Mouse (Mus musculus) CH12.LX (cell line): ENCODE results near the gene Notch3. TPM values are rescaled to one million over a fixed set of nuclear protein-coding genes. Genes with fewer than 3 reads are reported as not detected.

ENCODE experiments used
- DNase-seq: peaks from one replicate; pipeline ENCODE4 v3.0.0-alpha.2; 2013; ENCODE audit errors: extremely low read depth
- H3K27ac ChIP-seq: 2 replicates; pipeline ENCODE4 v1.5.1; 2012; ENCODE audit warnings: low read depth, mild to moderate bottlenecking, control low read depth, moderate library complexity; ENCODE audit not compliant: insufficient read depth
- H3K27me3 ChIP-seq: replicated peaks from 2 replicates; pipeline ENCODE3; 2012; ENCODE audit warnings: inconsistent platforms
- H3K36me3 ChIP-seq, 2 experiments: replicated peaks in 1 of 2; 2 replicates each; pipeline versions ENCODE3 to v1.6.1; 2012; ENCODE audit warnings: inconsistent platforms in 1 of 2, low read length in 1 of 2, mild to moderate bottlenecking in 1 of 2, mixed read lengths in 1 of 2, moderate library complexity in 1 of 2; ENCODE audit not compliant: control insufficient read depth in 1 of 2, insufficient read depth in 1 of 2
- H3K4me1 ChIP-seq, 2 experiments: 2 replicates each; pipeline ENCODE4 v1.6.1; 2012; ENCODE audit warnings: inconsistent platforms in 1 of 2, moderate library complexity in 1 of 2; ENCODE audit not compliant: insufficient read depth in 2 of 2, control insufficient read depth in 1 of 2
- H3K4me2 ChIP-seq: 2 replicates; pipeline ENCODE4 v1.6.1; 2012; ENCODE audit warnings: low read depth, mild to moderate bottlenecking, control low read depth; ENCODE audit not compliant: poor library complexity, insufficient read depth, severe bottlenecking
- H3K4me3 ChIP-seq, 3 experiments: fragments of 150-350 bp in 1 of 3; sonication (generic) in 1 of 3; replicated peaks in 1 of 3; 2 replicates each; pipeline versions ENCODE3 to v1.5.1; 2011 to 2012; ENCODE audit warnings: low read depth in 2 of 3, low read length in 2 of 3, mild to moderate bottlenecking in 2 of 3, moderate library complexity in 2 of 3, control low read depth in 1 of 3, improper control_type of control experiment in 1 of 3, inconsistent platforms in 1 of 3, mixed read lengths in 1 of 3; ENCODE audit not compliant: poor library complexity in 1 of 3
- H3K79me2 ChIP-seq: replicated peaks from 2 replicates; pipeline ENCODE4 v1.6.1; 2012; ENCODE audit warnings: mild to moderate bottlenecking, moderate library complexity; ENCODE audit not compliant: control insufficient read depth, poor library complexity, insufficient read depth, severe bottlenecking; ENCODE audit errors: extremely low read depth
- H3K9ac ChIP-seq: 2 replicates; pipeline ENCODE4 v1.6.1; 2012; ENCODE audit warnings: low read depth, mild to moderate bottlenecking, control low read depth, moderate library complexity; ENCODE audit not compliant: insufficient read depth
- H3K9me3 ChIP-seq: replicated peaks from 2 replicates; pipeline ENCODE3; 2012; ENCODE audit warnings: low read length, inconsistent platforms, mixed read lengths
- BHLHE40 ChIP-seq: IDR thresholded peaks from 2 replicates; pipeline ENCODE4 v1.6.1; 2011; ENCODE audit warnings: mild to moderate bottlenecking, low read depth, low read length, improper control_type of control experiment
- CHD2 ChIP-seq: IDR thresholded peaks from 2 replicates; pipeline ENCODE4 v1.6.1; 2011; ENCODE audit warnings: low read length, improper control_type of control experiment
- CTCF ChIP-seq, 2 experiments: IDR thresholded peaks in 1 of 2; conservative IDR thresholded peaks in 1 of 2; 2 replicates each; pipeline ENCODE4 v1.5.1; 2011 to 2012; ENCODE audit warnings: low read depth in 2 of 2, low read length in 2 of 2, improper control_type of control experiment in 1 of 2, inconsistent platforms in 1 of 2, mild to moderate bottlenecking in 1 of 2, moderate library complexity in 1 of 2
- EP300 ChIP-seq: IDR thresholded peaks from 2 replicates; pipeline ENCODE4 v1.6.1; 2011; ENCODE audit warnings: low read length, improper control_type of control experiment
- ETS1 ChIP-seq: conservative IDR thresholded peaks from 2 replicates; pipeline ENCODE4 v1.6.1; 2012; ENCODE audit warnings: low read depth, mild to moderate bottlenecking, inconsistent platforms, low read length, improper control_type of control experiment, moderate library complexity
- JUN ChIP-seq: IDR thresholded peaks from 2 replicates; pipeline ENCODE4 v1.6.1; 2011; ENCODE audit warnings: low read depth, mild to moderate bottlenecking, low read length, improper control_type of control experiment, moderate library complexity; ENCODE audit not compliant: insufficient read depth
- JUND ChIP-seq: conservative IDR thresholded peaks from 2 replicates; pipeline ENCODE4 v1.6.1; 2011; ENCODE audit warnings: low read depth, low read length, improper control_type of control experiment
- KAT2A ChIP-seq: IDR thresholded peaks from 2 replicates; pipeline ENCODE4 v1.6.1; 2012; ENCODE audit warnings: low read length, improper control_type of control experiment, inconsistent platforms; ENCODE audit not compliant: insufficient replicate concordance
- MAFK ChIP-seq: IDR thresholded peaks from 2 replicates; pipeline ENCODE4 v1.6.1; 2011; ENCODE audit warnings: low read length, improper control_type of control experiment; ENCODE audit not compliant: insufficient replicate concordance
- MYC ChIP-seq: IDR thresholded peaks from 2 replicates; pipeline ENCODE4 v1.6.1; 2011; ENCODE audit warnings: low read depth, mild to moderate bottlenecking, improper control_type of control experiment, low read length
- NRF1 ChIP-seq: IDR thresholded peaks from 2 replicates; pipeline ENCODE4 v1.6.1; 2014; ENCODE audit warnings: low read depth, mild to moderate bottlenecking, inconsistent platforms, low read length, improper control_type of control experiment, moderate library complexity
- PAX5 ChIP-seq: IDR thresholded peaks from 2 replicates; pipeline ENCODE4 v1.6.1; 2012; ENCODE audit warnings: low read length, inconsistent platforms, mixed read lengths
- RAD21 ChIP-seq: IDR thresholded peaks from 2 replicates; pipeline ENCODE4 v1.6.1; 2011; ENCODE audit warnings: low read depth, mild to moderate bottlenecking, low read length, improper control_type of control experiment, moderate library complexity
- SIN3A ChIP-seq: IDR thresholded peaks from 2 replicates; pipeline ENCODE4 v1.6.1; 2012; ENCODE audit warnings: low read length, improper control_type of control experiment, inconsistent platforms
- SMC3 ChIP-seq: IDR thresholded peaks from 2 replicates; pipeline ENCODE4 v1.6.1; 2011; ENCODE audit warnings: low read depth, low read length, improper control_type of control experiment
- TBP ChIP-seq: conservative IDR thresholded peaks from 2 replicates; pipeline ENCODE4 v1.6.1; 2011; ENCODE audit warnings: low read depth, low read length, improper control_type of control experiment
- USF2 ChIP-seq: conservative IDR thresholded peaks from 2 replicates; pipeline ENCODE4 v1.6.1; 2011; ENCODE audit warnings: low read depth, low read length, improper control_type of control experiment
- ZMIZ1 ChIP-seq: IDR thresholded peaks from 2 replicates; pipeline ENCODE4 v1.6.1; 2012; ENCODE audit warnings: low read depth, mild to moderate bottlenecking, inconsistent platforms, low read length, improper control_type of control experiment
- ZNF384 ChIP-seq: IDR thresholded peaks from 2 replicates; pipeline ENCODE4 v1.6.1; 2012; ENCODE audit warnings: low read depth, low read length, improper control_type of control experiment, inconsistent platforms
- dilution Hi-C: fragments of 300-500 bp; cut with MboI; formaldehyde crosslinking; loops from 2 replicates; pipeline ENCODE4 v1.14.3; 2020; ENCODE audit warnings: low sequenced_read_pairs; ENCODE audit not compliant: extremely low pct_unique_long_range_greater_than_20kb, extremely low pct_ligation_motif_present
- in situ Hi-C: fragments of 300-500 bp; cut with MboI; formaldehyde crosslinking; loops from 3 replicates; pipeline ENCODE4 v1.14.3; 2019; ENCODE audit warnings: low sequenced_read_pairs, low pct_ligation_motif_present, low pct_unique_long_range_greater_than_20kb, mixed read lengths
- polyA plus RNA-seq: library from polyadenylated mRNA; unstranded; fragments of >175 nt; gene quantifications from 2 replicates; pipeline ENCODE4 v1.2.1, GENCODE M21; 2012; ENCODE audit warnings: low read depth; ENCODE audit not compliant: insufficient read length
- total RNA-seq, 2 experiments: library from RNA; depleted of rRNA; stranded (reverse); fragments of 300-350 nt in 1 of 2; fragments of >200 nt in 1 of 2; gene quantifications; 2 replicates each; pipeline ENCODE4 v1.2.3; 2012 to 2014

The Notch3 gene
- total and polyA plus RNA-seq, 3 experiments, result 0.17 TPM; not detected in 2

DNA sequence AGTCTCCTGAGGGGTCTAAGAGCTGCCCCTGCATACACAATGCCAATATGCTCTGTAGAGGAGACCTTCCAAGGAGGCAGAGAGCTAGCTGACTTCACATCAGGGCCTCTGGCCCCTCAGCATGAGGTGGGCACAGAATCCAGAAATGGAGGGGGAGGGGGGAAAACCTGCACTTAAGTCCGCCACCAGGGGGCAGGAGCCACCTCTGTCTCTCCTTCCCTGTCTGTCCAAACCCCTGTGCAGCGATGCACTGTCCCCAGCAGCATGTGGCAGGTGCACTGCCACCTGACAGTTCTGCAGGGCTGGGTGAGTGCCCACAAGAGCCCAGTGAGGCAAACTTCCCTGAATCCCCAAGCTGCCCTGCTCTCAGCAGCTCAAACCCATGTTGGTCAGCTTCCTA, 91.5 kb downstream of the Notch3 start:
- in situ Hi-C loops (no loop called here), dilution Hi-C loops (no loop called here)
- H3K4me2 ChIP-seq, result no peak overlapping the region
- no peak overlapping the region for H3K27ac ChIP-seq
- no peaks in the 10 kb centered on the region for H3K9me3 ChIP-seq
- peak; percentile 62 for DNase-seq
- H3K27me3 ChIP-seq, result peaks cover 5% of the 10 kb centered on the region
- peak; percentile 75 for TF ChIP-seq SMC3
- peak; percentile 29; the same call in 1 of the 2 replicates for TF ChIP-seq BHLHE40
- TF ChIP-seq RAD21, result peak; percentile 58
- no peak for TF ChIP-seq USF2
- TF ChIP-seq TBP, result no peak
- TF ChIP-seq CTCF (conservative IDR thresholded peaks at IDR 0.05 in 1 of 2, IDR thresholded peaks at IDR 0.05 in 1 of 2; ENCODE audit: low read depth in 2 of 2, low read length in 2 of 2), result peak; percentile 63 to 71
- no peak overlapping the region for H3K4me3 ChIP-seq
- no peak overlapping the region for H3K9ac ChIP-seq
- H3K36me3 ChIP-seq, result no peaks in the 10 kb centered on the region
- H3K79me2 ChIP-seq, result no peaks in the 10 kb centered on the region
- H3K4me1 ChIP-seq, result peaks cover 0 to 14% of the 10 kb centered on the region in 2 experiments; a peak in 3 of 4 replicates

DNA sequence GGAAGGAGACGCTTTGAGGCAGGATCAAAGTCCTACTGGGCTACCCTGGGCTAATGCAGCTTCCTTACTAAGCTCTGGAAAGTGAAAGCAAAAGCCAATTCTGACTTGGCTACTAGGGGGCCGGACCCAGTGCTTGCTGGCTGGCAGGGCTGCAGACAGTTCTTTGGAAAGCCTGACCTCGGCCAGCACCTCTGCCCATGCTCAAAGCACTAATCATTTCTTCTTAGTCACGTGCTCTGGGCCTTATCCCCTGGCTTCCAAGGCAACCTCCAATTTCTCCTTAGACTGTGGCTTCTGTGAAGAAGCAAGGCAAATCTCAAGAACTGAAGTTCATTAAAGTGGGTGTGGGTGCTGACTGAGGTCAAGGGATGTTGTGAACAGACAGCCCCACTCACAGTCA, 92.0 kb downstream of the Notch3 start:
- Histone ChIP-seq H3K27ac (no peak overlapping the region), H3K4me1 (peaks cover 0 to 14% of the 10 kb centered on the region in 2 experiments; a peak in 3 of 4 replicates), H3K9me3 (peaks cover 5% of the 10 kb centered on the region), H3K36me3 (no peaks in the 10 kb centered on the region), H3K9ac (no peak overlapping the region), H3K4me2 (no peak overlapping the region; the same call in 1 of the 2 replicates), H3K4me3 (no peak overlapping the region), H3K79me2 (no peaks in the 10 kb centered on the region), H3K27me3 (peaks cover 5% of the 10 kb centered on the region)
- in situ Hi-C loops, result no loop called here
- dilution Hi-C loops, result no loop called here
- TF ChIP-seq PAX5 (no peak), JUND (no peak), ZNF384 (no peak), MAFK (no peak), MYC (no peak), EP300 (no peak), ETS1 (no peak), KAT2A (no peak), CHD2 (no peak), NRF1 (no peak), ZMIZ1 (no peak), SIN3A (no peak), JUN (no peak)
- DNase-seq, result no peak
